Mouse (Mus musculus) CH12.LX (cell line): Measurements from ENCODE around the gene Zfp748. TPM values are rescaled to one million over a fixed set of nuclear protein-coding genes. Genes with fewer than 3 reads are reported as not detected.
A peak's percentile ranks its signal among the peaks of the same experiment; 100 is the strongest.

Source experiments
- DNase-seq: peaks from one replicate; pipeline ENCODE4 v3.0.0-alpha.2; 2013; ENCODE audit errors: extremely low read depth
- H3K27ac ChIP-seq: 2 replicates; pipeline ENCODE4 v1.5.1; 2012; ENCODE audit warnings: low read depth, mild to moderate bottlenecking, control low read depth, moderate library complexity; ENCODE audit not compliant: insufficient read depth
- H3K27me3 ChIP-seq: replicated peaks from 2 replicates; pipeline ENCODE3; 2012; ENCODE audit warnings: inconsistent platforms
- H3K36me3 ChIP-seq, 2 experiments: replicated peaks in 1 of 2; 2 replicates each; pipeline versions ENCODE3 to v1.6.1; 2012; ENCODE audit warnings: inconsistent platforms in 1 of 2, low read length in 1 of 2, mild to moderate bottlenecking in 1 of 2, mixed read lengths in 1 of 2, moderate library complexity in 1 of 2; ENCODE audit not compliant: control insufficient read depth in 1 of 2, insufficient read depth in 1 of 2
- H3K4me1 ChIP-seq, 2 experiments: 2 replicates each; pipeline ENCODE4 v1.6.1; 2012; ENCODE audit warnings: inconsistent platforms in 1 of 2, moderate library complexity in 1 of 2; ENCODE audit not compliant: insufficient read depth in 2 of 2, control insufficient read depth in 1 of 2
- H3K4me2 ChIP-seq: 2 replicates; pipeline ENCODE4 v1.6.1; 2012; ENCODE audit warnings: low read depth, mild to moderate bottlenecking, control low read depth; ENCODE audit not compliant: poor library complexity, insufficient read depth, severe bottlenecking
- H3K4me3 ChIP-seq, 3 experiments: fragments of 150-350 bp in 1 of 3; sonication (generic) in 1 of 3; replicated peaks in 1 of 3; 2 replicates each; pipeline versions ENCODE3 to v1.5.1; 2011 to 2012; ENCODE audit warnings: low read depth in 2 of 3, low read length in 2 of 3, mild to moderate bottlenecking in 2 of 3, moderate library complexity in 2 of 3, control low read depth in 1 of 3, improper control_type of control experiment in 1 of 3, inconsistent platforms in 1 of 3, mixed read lengths in 1 of 3; ENCODE audit not compliant: poor library complexity in 1 of 3
- H3K79me2 ChIP-seq: replicated peaks from 2 replicates; pipeline ENCODE4 v1.6.1; 2012; ENCODE audit warnings: mild to moderate bottlenecking, moderate library complexity; ENCODE audit not compliant: control insufficient read depth, poor library complexity, insufficient read depth, severe bottlenecking; ENCODE audit errors: extremely low read depth
- H3K9ac ChIP-seq: 2 replicates; pipeline ENCODE4 v1.6.1; 2012; ENCODE audit warnings: low read depth, mild to moderate bottlenecking, control low read depth, moderate library complexity; ENCODE audit not compliant: insufficient read depth
- H3K9me3 ChIP-seq: replicated peaks from 2 replicates; pipeline ENCODE3; 2012; ENCODE audit warnings: low read length, inconsistent platforms, mixed read lengths
- BHLHE40 ChIP-seq: IDR thresholded peaks from 2 replicates; pipeline ENCODE4 v1.6.1; 2011; ENCODE audit warnings: mild to moderate bottlenecking, low read depth, low read length, improper control_type of control experiment
- CHD1 ChIP-seq: IDR thresholded peaks from 2 replicates; pipeline ENCODE4 v1.6.1; 2012; ENCODE audit warnings: low read depth, low read length, improper control_type of control experiment, inconsistent platforms
- CHD2 ChIP-seq: IDR thresholded peaks from 2 replicates; pipeline ENCODE4 v1.6.1; 2011; ENCODE audit warnings: low read length, improper control_type of control experiment
- CTCF ChIP-seq, 2 experiments: IDR thresholded peaks in 1 of 2; conservative IDR thresholded peaks in 1 of 2; 2 replicates each; pipeline ENCODE4 v1.5.1; 2011 to 2012; ENCODE audit warnings: low read depth in 2 of 2, low read length in 2 of 2, improper control_type of control experiment in 1 of 2, inconsistent platforms in 1 of 2, mild to moderate bottlenecking in 1 of 2, moderate library complexity in 1 of 2
- E2F4 ChIP-seq: IDR thresholded peaks from 2 replicates; pipeline ENCODE4 v1.6.1; 2011; ENCODE audit warnings: low read depth, low read length, improper control_type of control experiment; ENCODE audit not compliant: insufficient replicate concordance
- ELF1 ChIP-seq: IDR thresholded peaks from 2 replicates; pipeline ENCODE4 v1.6.1; 2014; ENCODE audit warnings: low read depth, mild to moderate bottlenecking, inconsistent platforms, low read length, improper control_type of control experiment
- EP300 ChIP-seq: IDR thresholded peaks from 2 replicates; pipeline ENCODE4 v1.6.1; 2011; ENCODE audit warnings: low read length, improper control_type of control experiment
- ETS1 ChIP-seq: conservative IDR thresholded peaks from 2 replicates; pipeline ENCODE4 v1.6.1; 2012; ENCODE audit warnings: low read depth, mild to moderate bottlenecking, inconsistent platforms, low read length, improper control_type of control experiment, moderate library complexity
- GABPA ChIP-seq: IDR thresholded peaks from 2 replicates; pipeline ENCODE4 v1.6.1; 2012; ENCODE audit warnings: low read depth, low read length, improper control_type of control experiment, inconsistent platforms; ENCODE audit not compliant: insufficient replicate concordance
- HCFC1 ChIP-seq: IDR thresholded peaks from 2 replicates; pipeline ENCODE4 v1.6.1; 2012; ENCODE audit warnings: low read depth, mild to moderate bottlenecking, inconsistent platforms, low read length, improper control_type of control experiment
- IRF4 ChIP-seq: IDR thresholded peaks from 2 replicates; pipeline ENCODE4 v1.6.1; 2014; ENCODE audit warnings: low read depth, mild to moderate bottlenecking, inconsistent platforms, low read length, improper control_type of control experiment
- JUN ChIP-seq: IDR thresholded peaks from 2 replicates; pipeline ENCODE4 v1.6.1; 2011; ENCODE audit warnings: low read depth, mild to moderate bottlenecking, low read length, improper control_type of control experiment, moderate library complexity; ENCODE audit not compliant: insufficient read depth
- JUND ChIP-seq: conservative IDR thresholded peaks from 2 replicates; pipeline ENCODE4 v1.6.1; 2011; ENCODE audit warnings: low read depth, low read length, improper control_type of control experiment
- KAT2A ChIP-seq: IDR thresholded peaks from 2 replicates; pipeline ENCODE4 v1.6.1; 2012; ENCODE audit warnings: low read length, improper control_type of control experiment, inconsistent platforms; ENCODE audit not compliant: insufficient replicate concordance
- MAFK ChIP-seq: IDR thresholded peaks from 2 replicates; pipeline ENCODE4 v1.6.1; 2011; ENCODE audit warnings: low read length, improper control_type of control experiment; ENCODE audit not compliant: insufficient replicate concordance
- MAX ChIP-seq: IDR thresholded peaks from 2 replicates; pipeline ENCODE4 v1.6.1; 2011; ENCODE audit warnings: low read length, improper control_type of control experiment
- MAZ ChIP-seq: IDR thresholded peaks from 2 replicates; pipeline ENCODE4 v1.6.1; 2012; ENCODE audit warnings: low read depth, mild to moderate bottlenecking, inconsistent platforms, low read length, improper control_type of control experiment, moderate library complexity
- MEF2A ChIP-seq: IDR thresholded peaks from 2 replicates; pipeline ENCODE4 v1.6.1; 2014; ENCODE audit warnings: low read depth, mild to moderate bottlenecking, inconsistent platforms, low read length, improper control_type of control experiment, borderline replicate concordance
- MXI1 ChIP-seq: IDR thresholded peaks from 2 replicates; pipeline ENCODE4 v1.6.1; 2011; ENCODE audit warnings: mild to moderate bottlenecking, low read depth, low read length, improper control_type of control experiment
- MYC ChIP-seq: IDR thresholded peaks from 2 replicates; pipeline ENCODE4 v1.6.1; 2011; ENCODE audit warnings: low read depth, mild to moderate bottlenecking, improper control_type of control experiment, low read length
- NELFE ChIP-seq: IDR thresholded peaks from 2 replicates; pipeline ENCODE4 v1.6.1; 2011; ENCODE audit warnings: low read depth, low read length, improper control_type of control experiment
- POLR2A ChIP-seq: IDR thresholded peaks from 2 replicates; pipeline ENCODE4 v1.6.1; 2011; ENCODE audit warnings: low read depth, mild to moderate bottlenecking, improper control_type of control experiment, low read length
- POLR2AphosphoS2 ChIP-seq: IDR thresholded peaks from 2 replicates; pipeline ENCODE4 v1.6.1; 2011; ENCODE audit warnings: low read depth, low read length, improper control_type of control experiment
- SIN3A ChIP-seq: IDR thresholded peaks from 2 replicates; pipeline ENCODE4 v1.6.1; 2012; ENCODE audit warnings: low read length, improper control_type of control experiment, inconsistent platforms
- SMC3 ChIP-seq: IDR thresholded peaks from 2 replicates; pipeline ENCODE4 v1.6.1; 2011; ENCODE audit warnings: low read depth, low read length, improper control_type of control experiment
- TBP ChIP-seq: conservative IDR thresholded peaks from 2 replicates; pipeline ENCODE4 v1.6.1; 2011; ENCODE audit warnings: low read depth, low read length, improper control_type of control experiment
- TCF12 ChIP-seq: IDR thresholded peaks from 2 replicates; pipeline ENCODE4 v1.6.1; 2014; ENCODE audit warnings: low read depth, mild to moderate bottlenecking, inconsistent platforms, low read length, improper control_type of control experiment
- USF1 ChIP-seq: IDR thresholded peaks from 2 replicates; pipeline ENCODE4 v1.6.1; 2014; ENCODE audit warnings: low read depth, mild to moderate bottlenecking, inconsistent platforms, low read length, improper control_type of control experiment
- ZKSCAN1 ChIP-seq: IDR thresholded peaks from 2 replicates; pipeline ENCODE4 v1.6.1; 2012; ENCODE audit warnings: low read depth, inconsistent platforms, low read length, improper control_type of control experiment, borderline replicate concordance
- ZMIZ1 ChIP-seq: IDR thresholded peaks from 2 replicates; pipeline ENCODE4 v1.6.1; 2012; ENCODE audit warnings: low read depth, mild to moderate bottlenecking, inconsistent platforms, low read length, improper control_type of control experiment
- ZNF384 ChIP-seq: IDR thresholded peaks from 2 replicates; pipeline ENCODE4 v1.6.1; 2012; ENCODE audit warnings: low read depth, low read length, improper control_type of control experiment, inconsistent platforms
- dilution Hi-C: fragments of 300-500 bp; cut with MboI; formaldehyde crosslinking; loops from 2 replicates; pipeline ENCODE4 v1.14.3; 2020; ENCODE audit warnings: low sequenced_read_pairs; ENCODE audit not compliant: extremely low pct_unique_long_range_greater_than_20kb, extremely low pct_ligation_motif_present
- in situ Hi-C: fragments of 300-500 bp; cut with MboI; formaldehyde crosslinking; loops from 3 replicates; pipeline ENCODE4 v1.14.3; 2019; ENCODE audit warnings: low sequenced_read_pairs, low pct_ligation_motif_present, low pct_unique_long_range_greater_than_20kb, mixed read lengths
- polyA plus RNA-seq: library from polyadenylated mRNA; unstranded; fragments of >175 nt; gene quantifications from 2 replicates; pipeline ENCODE4 v1.2.1, GENCODE M21; 2012; ENCODE audit warnings: low read depth; ENCODE audit not compliant: insufficient read length
- total RNA-seq, 2 experiments: library from RNA; depleted of rRNA; stranded (reverse); fragments of 300-350 nt in 1 of 2; fragments of >200 nt in 1 of 2; gene quantifications; 2 replicates each; pipeline ENCODE4 v1.2.3; 2012 to 2014

Gene Zfp748
- total and polyA plus RNA-seq, 3 experiments, result 8.1 to 16.3 (median 9.1) TPM

GRCm38 (mm10) chr13:67500908-67501307 lies 52.7 kb downstream of the Zfp748 start:
- no peak overlapping the region for H3K4me3 ChIP-seq
- H3K79me2 ChIP-seq, result peaks cover 7% of the 10 kb centered on the region; the same call in 1 of the 2 replicates
- H3K27me3 ChIP-seq, result no peaks in the 10 kb centered on the region
- in situ Hi-C loops, result no loop called here
- H3K9ac ChIP-seq, result no peak overlapping the region
- peaks cover 3 to 13% of the 10 kb centered on the region in 2 experiments; a peak in 2 of 4 replicates for H3K4me1 ChIP-seq
- no peak overlapping the region for H3K27ac ChIP-seq
- dilution Hi-C loops, result no loop called here
- no peak for TF ChIP-seq MAFK
- TF ChIP-seq ETS1, result no peak
- TF ChIP-seq KAT2A, result no peak
- no peak for TF ChIP-seq IRF4
- TF ChIP-seq ZMIZ1, result no peak
- TF ChIP-seq MAX, result no peak
- no peak for TF ChIP-seq USF1
- no peak for TF ChIP-seq GABPA
- TF ChIP-seq CTCF (conservative IDR thresholded peaks at IDR 0.05 in 1 of 2, IDR thresholded peaks at IDR 0.05 in 1 of 2; ENCODE audit: low read depth in 2 of 2, low read length in 2 of 2), result no peak
- no peak for TF ChIP-seq POLR2A
- TF ChIP-seq ZNF384, result no peak
- no peak for TF ChIP-seq CHD1
- no peak for TF ChIP-seq MAZ
- no peak for TF ChIP-seq HCFC1
- TF ChIP-seq SMC3, result no peak
- TF ChIP-seq CHD2, result no peak
- TF ChIP-seq MYC, result no peak
- TF ChIP-seq JUND, result no peak
- TF ChIP-seq EP300, result no peak
- no peak for TF ChIP-seq JUN
- no peak for DNase-seq
- H3K4me2 ChIP-seq, result no peak overlapping the region
- no peaks in the 10 kb centered on the region for H3K36me3 ChIP-seq
- H3K9me3 ChIP-seq, result no peaks in the 10 kb centered on the region

- H3K4me2 ChIP-seq, result peak within 1 kb of the TSS; percentile 54
- dilution Hi-C loops, result no loop called here
- H3K36me3 ChIP-seq, result peaks cover 0 to 1% of the 10 kb centered on the region in 2 experiments
- no peaks in the 10 kb centered on the region for H3K9me3 ChIP-seq
- peak; percentile 36; the same call in 1 of the 2 replicates for TF ChIP-seq MAX
- TF ChIP-seq GABPA, result peak; percentile 25; the same call in 1 of the 2 replicates
- peak; percentile 57; the same call in 1 of the 2 replicates for TF ChIP-seq ZMIZ1
- no peak for TF ChIP-seq POLR2AphosphoS2
- no peak for TF ChIP-seq JUN
- TF ChIP-seq KAT2A, result peak; percentile 90; the same call in 1 of the 2 replicates
- TF ChIP-seq E2F4, result no peak
- TF ChIP-seq ELF1, result peak; percentile 96
- peak; percentile 65; the same call in 1 of the 2 replicates for TF ChIP-seq NELFE
- peak; percentile 92 for TF ChIP-seq ZKSCAN1
- TF ChIP-seq TCF12, result peak; percentile 70
- TF ChIP-seq SIN3A, result peak; percentile 56
- TF ChIP-seq TBP, result peak; percentile 83; the same call in 1 of the 2 replicates
- TF ChIP-seq HCFC1, result peak; percentile 97
- TF ChIP-seq POLR2A, result peak; percentile 75
- no peak; the same call in 1 of the 2 replicates for TF ChIP-seq BHLHE40
- TF ChIP-seq MXI1, result peak; percentile 51; the same call in 1 of the 2 replicates
- TF ChIP-seq MEF2A, result peak; percentile 38; the same call in 1 of the 2 replicates
- H3K27me3 ChIP-seq, result no peaks in the 10 kb centered on the region
- peaks cover 3 to 13% of the 10 kb centered on the region in 2 experiments; a peak in 2 of 4 replicates for H3K4me1 ChIP-seq
- peak; percentile 73 for DNase-seq
- no peak within 1 kb of the TSS for H3K27ac ChIP-seq
- H3K9ac ChIP-seq, result peak within 1 kb of the TSS; percentile 50
- in situ Hi-C loops, result no loop called here
- H3K79me2 ChIP-seq, result peaks cover 7% of the 10 kb centered on the region; the same call in 1 of the 2 replicates
- H3K4me3 ChIP-seq, result peak within 1 kb of the TSS; percentile 63 to 88 (median 79)
Observed at GRCm38 (mm10) chr13:67500084-67500719, 53.4 kb downstream of the Zfp748 start, which contains the start of gene Zfp58. Gene Zfp58, minus strand, starts transcription at chr13:67500555.
